Mouse (Mus musculus) cerebellum, adult 2 months (tissue): ENCODE measurements around the gene Tdgf1.

ENCODE experiments used
- CTCF ChIP-seq: fragments of 200-500 bp; IDR thresholded peaks from 2 replicates; pipeline ENCODE4 v1.5.1; 2011; ENCODE audit warnings: low read depth, mild to moderate bottlenecking, control low read depth, low read length, moderate library complexity, borderline replicate concordance; ENCODE audit not compliant: insufficient read depth
- POLR2A ChIP-seq: fragments of 200-500 bp; IDR thresholded peaks from 2 replicates; pipeline ENCODE4 v1.6.1; 2011; ENCODE audit warnings: low read length, control low read depth, borderline replicate concordance; ENCODE audit not compliant: insufficient read depth

GRCm38 (mm10) chr9:110979411-110979810 lies 33.5 kb upstream of the Tdgf1 start:
- no peak for TF ChIP-seq POLR2A
- TF ChIP-seq CTCF: no peak
